Mouse (Mus musculus) T-helper 2 cell (primary cell): Measurements from ENCODE around the gene Olfr825.
"Not testable (repeated sequence)": the region's sequence is repeated elsewhere in the genome, so short reads cannot be mapped to it uniquely, and the experiment has no call there.

Experiments used
- in situ Hi-C: fragments of 300-600 bp; cut with MboI, MseI; formaldehyde crosslinking; loops from one replicate; pipeline ENCODE4 v1.15.1; 2025; ENCODE audit warnings: high pct_unique_total_duplicates

Gene Olfr825

GRCm38 (mm10) chr10:130166666-130167065 lies at the start of gene Olfr825:
Gene Olfr825, minus strand, starts transcription at chr10:130166766.
- in situ Hi-C loops: no loop called here

- in situ Hi-C loops: no loop called here
Measured at GRCm38 (mm10) chr10:130214303-130214702, 47.7 kb upstream of the Olfr825 start, which contains the start of gene Olfr827. Gene Olfr827, minus strand, starts transcription at chr10:130214403.

GRCm38 (mm10) chr10:130184086-130184485 lies 17.5 kb upstream of the Olfr825 start, which contains the start of gene Olfr826:
Gene Olfr826, minus strand, starts transcription at chr10:130184186.
- in situ Hi-C loops: no loop called here

- in situ Hi-C loops: no loop called here
Measured at GRCm38 (mm10) chr10:130165196-130165595, 1.4 kb downstream of the Olfr825 start.

- in situ Hi-C loops: no loop called here
Measured at GRCm38 (mm10) chr10:130144121-130144520, 22.4 kb downstream of the Olfr825 start.

GRCm38 (mm10) chr10:130142481-130142880 lies 24.1 kb downstream of the Olfr825 start:
- in situ Hi-C loops: not testable (repeated sequence)

GRCm38 (mm10) chr10:130134811-130135210 lies 31.8 kb downstream of the Olfr825 start:
- in situ Hi-C loops: no loop called here

- in situ Hi-C loops: not testable (repeated sequence)
Measured at GRCm38 (mm10) chr10:130129900-130130299, 36.7 kb downstream of the Olfr825 start, which contains the start of gene Olfr824. Gene Olfr824, minus strand, starts transcription at chr10:130130000.

- in situ Hi-C loops: not testable (repeated sequence)
Measured at GRCm38 (mm10) chr10:130116045-130116444, 50.5 kb downstream of the Olfr825 start.

- in situ Hi-C loops: not testable (repeated sequence)
Measured at GRCm38 (mm10) chr10:130115283-130115682, 51.3 kb downstream of the Olfr825 start, which contains the start of gene Olfr823. Gene Olfr823, minus strand, starts transcription at chr10:130115383.
